Comparison of ENCODE assay signal across 9 mouse cellular contexts in genomic region chr2:6710687-6711430, GRCm38 (mm10).
A peak's percentile ranks its signal among the peaks of the same experiment; 100 is the strongest.
DNase-seq lines count a peak whose midpoint lies in the region; ATAC-seq and TF ChIP-seq lines count a peak whose summit lies in the region.
"Had no signal": no experiment of that assay in that cellular context is flagged by ENCODE, and none has a peak within 500 bp of the region (broad histone marks: within the 10 kb centered on the region; RNA-seq: fewer than 3 reads in every experiment).

No protein-coding gene starts in this region.

- no peak for TF ChIP-seq CTCF in bone marrow macrophage, adult 2 months (IDR thresholded peaks at IDR 0.05; ENCODE audit: low read depth, low read length)

- no peak for DNase-seq in heart, postnatal 36 days
- DNase-seq in A20 (ENCODE audit: low read depth, low spot score) = peak; percentile 79
- DNase-seq in embryo, embryonic 9.5 days (ENCODE audit: extremely low spot score) = no peak
- no peak for DNase-seq in c-Kit-positive CD71-positive TER-119-positive erythroid progenitor cells, embryonic 14.5 days (ENCODE audit: low spot score)
- no peak for DNase-seq in midbrain, embryonic 14.5 days
- DNase-seq: gastrocnemius, postnatal 14 days had no signal

- H3K9ac ChIP-seq in heart, embryonic 12.5 days = no peak overlapping the region
- H3K9ac ChIP-seq in midbrain, embryonic 14.5 days (replicated peaks; ENCODE audit: low read length) = no peak overlapping the region

- no peak overlapping the region for H3K4me3 ChIP-seq in heart, embryonic 12.5 days
- H3K4me3 ChIP-seq in bone marrow macrophage, adult 2 months (ENCODE audit: insufficient read depth, low read length) = no peak overlapping the region
- H3K4me3 ChIP-seq in megakaryocyte, embryonic 14.5 days (replicated peaks) = peak overlapping the region; percentile 87
- H3K4me3 ChIP-seq in midbrain, embryonic 14.5 days (replicated peaks; ENCODE audit: low read depth, low read length) = no peak overlapping the region

- TF ChIP-seq POLR2A in bone marrow macrophage, adult 2 months (IDR thresholded peaks at IDR 0.05; ENCODE audit: borderline replicate concordance, low read depth, low read length) = no peak

- no peaks in the 10 kb centered on the region for H3K9me3 ChIP-seq in heart, embryonic 12.5 days (replicated peaks)
- no peaks in the 10 kb centered on the region for H3K9me3 ChIP-seq in megakaryocyte, embryonic 14.5 days
- no peaks in the 10 kb centered on the region for H3K9me3 ChIP-seq in midbrain, embryonic 14.5 days (ENCODE audit: control insufficient read depth, low read length)

- no peaks in the 10 kb centered on the region for H3K27me3 ChIP-seq in heart, embryonic 12.5 days (replicated peaks)
- no peaks in the 10 kb centered on the region for H3K27me3 ChIP-seq in megakaryocyte, embryonic 14.5 days (replicated peaks)
- H3K27me3 ChIP-seq in midbrain, embryonic 14.5 days (ENCODE audit: control insufficient read depth, insufficient read depth, low read length) = no peaks in the 10 kb centered on the region

- no peak overlapping the region for H3K27ac ChIP-seq in heart, embryonic 12.5 days (ENCODE audit: poor library complexity, severe bottlenecking)
- peak overlapping the region; percentile 60 for H3K27ac ChIP-seq in bone marrow macrophage, adult 2 months (ENCODE audit: insufficient read depth, low read depth, low read length)
- H3K27ac ChIP-seq in midbrain, embryonic 14.5 days (replicated peaks; ENCODE audit: low read depth, low read length) = no peak overlapping the region

- no peak overlapping the region for H3K4me2 ChIP-seq in heart, embryonic 12.5 days
- H3K4me2 ChIP-seq in midbrain, embryonic 14.5 days (ENCODE audit: low read length) = no peak overlapping the region

- no peaks in the 10 kb centered on the region for H3K36me3 ChIP-seq in heart, embryonic 12.5 days
- H3K36me3 ChIP-seq in megakaryocyte, embryonic 14.5 days (replicated peaks; ENCODE audit: low read length) = peaks cover 38% of the 10 kb centered on the region
- 0 out of 2 replicates have a peak, but pooled peaks cover 3% of the 10 kb centered on the region for H3K36me3 ChIP-seq in midbrain, embryonic 14.5 days (ENCODE audit: control insufficient read depth, insufficient read depth, low read length)

- ATAC-seq in heart, embryonic 12.5 days (ENCODE audit: insufficient number of reproducible peaks, low FRiP score) = peak; percentile 55; the same call in 1 of the 2 replicates
- ATAC-seq in midbrain, embryonic 14.5 days (ENCODE audit: low FRiP score, low TSS enrichment) = no peak

- H3K4me1 ChIP-seq in heart, embryonic 12.5 days (replicated peaks) = peaks cover 17% of the 10 kb centered on the region
- H3K4me1 ChIP-seq in bone marrow macrophage, adult 2 months (ENCODE audit: control insufficient read depth, insufficient read depth, low read length) = peaks cover 66% of the 10 kb centered on the region
- H3K4me1 ChIP-seq in megakaryocyte, embryonic 14.5 days = peaks cover 99% of the 10 kb centered on the region
- H3K4me1 ChIP-seq in midbrain, embryonic 14.5 days (ENCODE audit: control insufficient read depth, insufficient read depth, low read length) = no peaks in the 10 kb centered on the region

- intact Hi-C loops in heart, postnatal 36 days (cut with DNase I) = no loop called here

- 64% methylated on average over 7 of the region's 7 CpGs for WGBS in heart, embryonic 12.5 days
- WGBS in midbrain, embryonic 14.5 days = 92% methylated on average over 7 of the region's 7 CpGs
